Mouse (Mus musculus) liver, postnatal 0 days (tissue): ENCODE data around the gene Hmgcs2. TPM values are rescaled to one million over a fixed set of nuclear protein-coding genes. Genes with fewer than 3 reads are reported as not detected.

ENCODE experiments used
- ATAC-seq: fragments of 200-750 bp; cut with Nextera tagmentation; 2 replicates; pipeline ENCODE4 v1.8.0; 2017; ENCODE audit warnings: mild to moderate bottlenecking, moderate library complexity
- DNase-seq: peaks from one replicate; pipeline ENCODE4 v3.0.0-alpha.2; 2016
- H3K27ac ChIP-seq: fragments of 300-500 bp; sonication (generic); 2 replicates; pipeline ENCODE4 v1.5.1; 2014; ENCODE audit warnings: antibody characterized with exemption, moderate library complexity, mild to moderate bottlenecking, low read depth
- H3K27me3 ChIP-seq: fragments of 300-500 bp; sonication (generic); 2 replicates; pipeline ENCODE4 v1.6.1; 2014; ENCODE audit warnings: low read length, control low read depth, mixed read lengths; ENCODE audit not compliant: insufficient read depth
- H3K36me3 ChIP-seq: fragments of 300-500 bp; sonication (generic); replicated peaks from 2 replicates; pipeline ENCODE4 v1.6.1; 2014; ENCODE audit warnings: mild to moderate bottlenecking, control low read depth, low read length, moderate library complexity, mixed read lengths; ENCODE audit not compliant: insufficient read depth
- H3K4me1 ChIP-seq: fragments of 300-500 bp; sonication (generic); 2 replicates; pipeline ENCODE4 v1.6.1; 2014; ENCODE audit warnings: antibody characterized with exemption, mild to moderate bottlenecking, control low read depth; ENCODE audit not compliant: insufficient read depth
- H3K4me2 ChIP-seq: fragments of 300-500 bp; sonication (generic); 2 replicates; pipeline ENCODE4 v1.6.1; 2014; ENCODE audit warnings: low read depth, mild to moderate bottlenecking, low read length, moderate library complexity, mixed read lengths
- H3K4me3 ChIP-seq: fragments of 300-500 bp; sonication (generic); 2 replicates; pipeline ENCODE4 v1.5.1; 2014; ENCODE audit warnings: low read depth, low read length
- H3K9ac ChIP-seq: fragments of 300-500 bp; sonication (generic); replicated peaks from 2 replicates; pipeline ENCODE4 v1.6.1; 2014; ENCODE audit warnings: mild to moderate bottlenecking, moderate library complexity
- H3K9me3 ChIP-seq: fragments of 300-500 bp; sonication (generic); 2 replicates; pipeline ENCODE4 v1.6.1; 2016; ENCODE audit warnings: mild to moderate bottlenecking, control low read depth, low read length, mixed read lengths
- CTCF ChIP-seq: sonication (generic); IDR thresholded peaks from 2 replicates; pipeline ENCODE4 v1.5.1; 2016; ENCODE audit warnings: antibody characterized with exemption, low read depth
- EP300 ChIP-seq: IDR thresholded peaks from 2 replicates; pipeline ENCODE4 v1.6.1; 2016; ENCODE audit warnings: antibody characterized with exemption, low read depth, mild to moderate bottlenecking
- WGBS: fragments of 180-500 bp; shearing (Covaris S2); extraction: QIAGEN DNeasy Blood & Tissue Kit; methylation state at CpG from one replicate; pipeline ENCODE4 v1.1.7; 2014; ENCODE audit not compliant: insufficient replicate concordance; 5-methylcytosine and 5-hydroxymethylcytosine counted together
- polyA plus RNA-seq: library from polyadenylated mRNA; unstranded; fragments of >200 nt; fragmentation: Nextera tagmentation; extraction: Ambion mirVana; gene quantifications from 2 replicates; pipeline ENCODE4 v1.2.1, GENCODE M21; 2015

Gene Hmgcs2
- polyA plus RNA-seq, 1 experiment from 2014 or later, result 1,631 TPM

GRCm38 (mm10) chr3:98310456-98310855, 30.2 kb downstream of the Hmgcs2 start:
- Histone ChIP-seq H3K36me3 (0 out of 2 replicates have a peak, but pooled peaks cover 6% of the 10 kb centered on the region), H3K9me3 (no peaks in the 10 kb centered on the region), H3K27ac (no peak overlapping the region), H3K4me3 (no peak overlapping the region), H3K27me3 (no peaks in the 10 kb centered on the region), H3K4me1 (no peaks in the 10 kb centered on the region), H3K9ac (no peak overlapping the region), H3K4me2 (no peak overlapping the region)
- WGBS, result 67% methylated on average over 1 of the region's 1 CpGs
- TF ChIP-seq EP300 (no peak), CTCF (no peak)
- DNase-seq (no peak), ATAC-seq (peak; percentile 15)

DNA sequence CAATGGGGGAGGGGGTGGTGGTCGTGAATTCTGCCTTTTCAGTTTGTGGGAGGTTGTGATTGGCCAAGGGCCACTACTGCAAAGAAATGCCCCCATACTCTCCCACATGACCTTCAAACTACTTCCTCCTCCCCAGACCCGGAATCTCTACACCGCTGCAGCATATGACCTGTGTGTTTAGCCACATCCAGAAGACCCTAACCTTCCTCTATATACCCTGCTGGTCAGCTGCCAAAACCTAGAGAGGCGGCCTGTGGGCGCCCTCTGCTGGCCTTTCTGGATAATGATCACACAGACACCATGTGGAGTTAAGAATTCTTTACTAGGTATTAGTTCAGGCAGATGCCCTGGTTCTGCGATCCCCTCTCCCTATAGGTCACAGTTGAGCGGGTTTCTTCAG, 32.6 kb downstream of the Hmgcs2 start:
- Histone ChIP-seq H3K9ac (no peak overlapping the region), H3K4me2 (no peak overlapping the region), H3K9me3 (no peaks in the 10 kb centered on the region), H3K36me3 (0 out of 2 replicates have a peak, but pooled peaks cover 4% of the 10 kb centered on the region), H3K4me3 (no peak overlapping the region), H3K27me3 (no peaks in the 10 kb centered on the region), H3K4me1 (no peaks in the 10 kb centered on the region), H3K27ac (no peak overlapping the region)
- TF ChIP-seq CTCF, result peak; percentile 76
- no peak for TF ChIP-seq EP300
- 28% methylated on average over 6 of the region's 7 CpGs for WGBS
- DNase-seq (peak; percentile 71), ATAC-seq (peak; percentile 11)

- no peak overlapping the region for H3K4me2 ChIP-seq
- no peak for TF ChIP-seq CTCF
- TF ChIP-seq EP300, result no peak
- 73% methylated on average over 9 of the region's 9 CpGs for whole genome bisulfite sequencing
- H3K4me1 ChIP-seq, result no peaks in the 10 kb centered on the region
- H3K36me3 ChIP-seq, result peaks cover 4% of the 10 kb centered on the region; the same call in 1 of the 2 replicates
- H3K9me3 ChIP-seq, result no peaks in the 10 kb centered on the region
- H3K27ac ChIP-seq, result no peak overlapping the region
- peak; percentile 1; the same call in 1 of the 2 replicates for ATAC-seq
- no peak for DNase-seq
- no peak overlapping the region for H3K9ac ChIP-seq
- no peak overlapping the region for H3K4me3 ChIP-seq
- H3K27me3 ChIP-seq, result no peaks in the 10 kb centered on the region
Measured at GRCm38 (mm10) chr3:98313294-98314155, 33.3 kb downstream of the Hmgcs2 start.

- ATAC-seq (no peak), DNase-seq (no peak)
- no peaks in the 10 kb centered on the region for H3K4me1 ChIP-seq
- H3K4me3 ChIP-seq, result no peak overlapping the region
- H3K27ac ChIP-seq, result no peak overlapping the region
- no peak overlapping the region for H3K4me2 ChIP-seq
- 72% methylated on average over 2 of the region's 2 CpGs for WGBS
- TF ChIP-seq CTCF (no peak), EP300 (no peak)
- H3K9me3 ChIP-seq, result no peaks in the 10 kb centered on the region
- H3K27me3 ChIP-seq, result no peaks in the 10 kb centered on the region
- no peak overlapping the region for H3K9ac ChIP-seq
- H3K36me3 ChIP-seq, result peaks cover 16% of the 10 kb centered on the region
Measured at GRCm38 (mm10) chr3:98315181-98315580, 34.9 kb downstream of the Hmgcs2 start.

GRCm38 (mm10) chr3:98317143-98317542, 36.9 kb downstream of the Hmgcs2 start:
- no peak overlapping the region for H3K4me2 ChIP-seq
- ATAC-seq (no peak), DNase-seq (no peak)
- H3K4me3 ChIP-seq, result no peak overlapping the region
- TF ChIP-seq EP300, result no peak
- TF ChIP-seq CTCF, result no peak
- 90% methylated on average over 3 of the region's 3 CpGs for WGBS
- no peaks in the 10 kb centered on the region for H3K27me3 ChIP-seq
- peaks cover 16% of the 10 kb centered on the region for H3K36me3 ChIP-seq
- H3K9me3 ChIP-seq, result no peaks in the 10 kb centered on the region
- H3K4me1 ChIP-seq, result no peaks in the 10 kb centered on the region
- no peak overlapping the region for H3K9ac ChIP-seq
- no peak overlapping the region for H3K27ac ChIP-seq

GRCm38 (mm10) chr3:98319190-98319589, 39.0 kb downstream of the Hmgcs2 start:
- no peak overlapping the region for H3K27ac ChIP-seq
- no peaks in the 10 kb centered on the region for H3K9me3 ChIP-seq
- ATAC-seq (no peak), DNase-seq (no peak)
- H3K4me2 ChIP-seq, result no peak overlapping the region
- no peak overlapping the region for H3K4me3 ChIP-seq
- WGBS, result 61% methylated on average over 2 of the region's 2 CpGs
- H3K36me3 ChIP-seq, result peaks cover 16% of the 10 kb centered on the region
- H3K9ac ChIP-seq, result no peak overlapping the region
- TF ChIP-seq EP300, result no peak
- no peak for TF ChIP-seq CTCF
- no peaks in the 10 kb centered on the region for H3K4me1 ChIP-seq
- no peaks in the 10 kb centered on the region for H3K27me3 ChIP-seq
